Mouse (Mus musculus) G1E (cell line): ENCODE data around the gene Gm9774. TPM values are rescaled to one million over a fixed set of nuclear protein-coding genes. Genes with fewer than 3 reads are reported as not detected.

Experiments used
- ATAC-seq: 2 replicates; pipeline ENCODE4 v1.8.0; 2016; ENCODE audit warnings: mild to moderate bottlenecking; ENCODE audit not compliant: insufficient number of reproducible peaks, poor library complexity, low FRiP score, severe bottlenecking; ENCODE audit errors: extremely low read depth
- DNase-seq: peaks from one replicate; pipeline ENCODE4 v3.0.0; 2012; ENCODE audit warnings: low spot score
- H3K27me3 ChIP-seq: 2 replicates; pipeline ENCODE4 v1.6.1; 2012; ENCODE audit warnings: mild to moderate bottlenecking, low read length, inconsistent platforms; ENCODE audit not compliant: insufficient read depth
- H3K36me3 ChIP-seq: replicated peaks from 2 replicates; pipeline ENCODE3; 2012; ENCODE audit warnings: mild to moderate bottlenecking, inconsistent platforms
- H3K4me1 ChIP-seq: 2 replicates; pipeline ENCODE4 v1.6.1; 2012; ENCODE audit warnings: low read depth, low read length, inconsistent platforms, mixed read lengths; ENCODE audit not compliant: insufficient read depth
- H3K4me3 ChIP-seq: 2 replicates; pipeline ENCODE4 v1.5.1; 2012; ENCODE audit warnings: low read depth, mild to moderate bottlenecking, inconsistent platforms, low read length, moderate library complexity, mixed read lengths
- H3K9me3 ChIP-seq: replicated peaks from 2 replicates; pipeline ENCODE4 v1.6.1; 2012; ENCODE audit warnings: inconsistent platforms
- CTCF ChIP-seq: IDR thresholded peaks from 2 replicates; pipeline ENCODE4 v1.5.1; 2012; ENCODE audit warnings: low read depth, low read length, inconsistent platforms, mixed read lengths
- GATA1 ChIP-seq: IDR thresholded peaks from 2 replicates; pipeline ENCODE4 v1.6.1; 2012; ENCODE audit warnings: borderline replicate concordance, low read length, inconsistent platforms, mixed read lengths
- GATA2 ChIP-seq: IDR thresholded peaks from 2 replicates; pipeline ENCODE4 v1.6.1; 2012; ENCODE audit warnings: low read depth, low read length, inconsistent platforms, borderline replicate concordance
- POLR2AphosphoS5 ChIP-seq: IDR thresholded peaks from 2 replicates; pipeline ENCODE4 v1.6.1; 2012; ENCODE audit warnings: low read depth, low read length, inconsistent platforms; ENCODE audit not compliant: insufficient replicate concordance
- TAL1 ChIP-seq: conservative IDR thresholded peaks from 2 replicates; pipeline ENCODE4 v1.6.1; 2012; ENCODE audit warnings: low read depth, low read length, inconsistent platforms, mixed read lengths
- polyA plus RNA-seq: library from polyadenylated mRNA; stranded (reverse); fragments of >175 nt; gene quantifications from 2 replicates; pipeline ENCODE4 v1.2.3, GENCODE M21; 2012
- total RNA-seq, 2 experiments: library from RNA; stranded (forward) in 1 of 2; stranded (reverse) in 1 of 2; fragments of 200-1000 nt in 1 of 2; fragments of >200 nt in 1 of 2; fragmentation: Nextera tagmentation in 1 of 2; gene quantifications; 2 replicates each; pipeline ENCODE4 v1.2.3; 2014 to 2017

The Gm9774 gene
- total and polyA plus RNA-seq, 3 experiments, result 1.5 to 13.1 (median 3.7) TPM

DNA sequence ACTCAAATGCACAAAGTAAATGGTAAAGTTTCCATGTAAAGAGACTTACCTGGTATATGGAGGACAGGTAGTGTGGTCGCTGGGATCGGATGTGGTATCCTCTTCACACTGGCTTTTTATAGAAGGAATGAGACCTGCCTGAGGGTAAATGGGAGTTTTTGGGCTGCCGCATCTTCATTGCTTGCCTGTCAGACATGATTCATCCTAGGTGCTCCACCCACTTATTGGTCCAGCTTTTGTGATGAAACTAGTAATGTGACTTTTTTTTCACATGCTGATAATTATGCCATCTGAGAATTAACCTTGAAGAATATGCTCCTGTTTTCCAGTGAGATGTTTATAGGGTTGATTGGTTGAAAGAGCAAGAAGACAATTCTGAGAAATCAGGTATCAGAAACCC lies 9.5 kb upstream of the Gm9774 start, which contains the start of gene Sprr1b:
Gene Sprr1b, minus strand, starts transcription at position 101 of the 400 bp plus-strand sequence.
- Histone ChIP-seq H3K9me3 (no peaks in the 10 kb centered on the region), H3K27me3 (no peaks in the 10 kb centered on the region), H3K4me1 (no peaks in the 10 kb centered on the region), H3K36me3 (no peaks in the 10 kb centered on the region), H3K4me3 (no peak within 1 kb of the TSS)
- TF ChIP-seq GATA2, result no peak
- TF ChIP-seq TAL1, result no peak
- no peak for TF ChIP-seq POLR2AphosphoS5
- TF ChIP-seq GATA1, result no peak
- no peak for TF ChIP-seq CTCF
- DNase-seq, result no peak
- no peak for ATAC-seq

DNA sequence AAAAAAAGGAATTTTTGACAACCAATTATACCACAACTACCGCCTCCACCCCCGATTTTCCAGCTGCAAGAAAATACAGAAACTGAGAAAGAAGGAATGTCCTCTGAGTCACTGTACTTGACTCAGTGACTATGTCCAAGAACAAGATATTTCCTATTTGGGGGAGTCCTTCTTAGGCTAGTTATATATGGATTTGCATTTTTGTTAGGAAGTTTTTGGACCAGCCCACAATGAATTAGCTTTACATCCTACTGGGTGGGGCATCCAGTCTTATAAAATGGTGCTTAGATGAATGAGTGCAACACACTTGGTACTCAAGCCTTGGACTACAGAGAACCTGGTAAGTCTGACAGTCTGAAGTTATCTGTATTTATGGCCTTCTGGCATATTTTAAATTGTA lies 3.1 kb upstream of the Gm9774 start, which contains the start of gene Sprr2k:
Gene Sprr2k, plus strand, starts transcription at position 301 of the 400 bp plus-strand sequence.
- TF ChIP-seq CTCF (no peak), GATA1 (no peak), GATA2 (no peak), POLR2AphosphoS5 (no peak), TAL1 (no peak)
- Histone ChIP-seq H3K9me3 (peaks cover 10% of the 10 kb centered on the region), H3K36me3 (no peaks in the 10 kb centered on the region), H3K4me3 (no peak within 1 kb of the TSS), H3K4me1 (no peaks in the 10 kb centered on the region), H3K27me3 (no peaks in the 10 kb centered on the region)
- no peak for DNase-seq
- no peak for ATAC-seq

DNA sequence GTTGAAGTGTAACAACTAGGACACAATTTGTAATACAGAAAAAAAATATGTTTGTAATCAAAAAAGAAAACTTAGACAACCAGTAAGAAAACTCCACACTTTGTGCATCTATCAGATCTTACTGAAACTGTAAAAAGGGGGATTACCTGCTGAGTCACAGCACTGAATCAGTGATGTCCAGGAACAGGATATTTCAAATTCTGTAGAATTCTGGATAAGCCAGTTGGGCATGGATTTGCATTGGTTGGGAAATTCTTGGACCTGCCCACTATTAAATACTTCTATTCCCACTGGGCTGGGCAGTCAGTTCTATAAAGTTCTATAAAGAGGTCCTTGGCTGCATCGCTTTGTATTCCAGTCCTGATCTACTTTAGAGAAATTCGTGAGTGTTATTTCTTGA lies 11.4 kb downstream of the Gm9774 start, which contains the start of gene Sprr2j-ps:
Gene Sprr2j-ps, plus strand, starts transcription at position 301 of the 400 bp plus-strand sequence.
- Histone ChIP-seq H3K4me3 (no peak within 1 kb of the TSS), H3K9me3 (0 out of 2 replicates have a peak, but pooled peaks cover 2% of the 10 kb centered on the region), H3K36me3 (no peaks in the 10 kb centered on the region), H3K27me3 (no peaks in the 10 kb centered on the region), H3K4me1 (no peaks in the 10 kb centered on the region)
- no peak for DNase-seq
- TF ChIP-seq TAL1 (no peak), CTCF (no peak), GATA1 (no peak), GATA2 (no peak), POLR2AphosphoS5 (no peak)
- ATAC-seq, result no peak

DNA sequence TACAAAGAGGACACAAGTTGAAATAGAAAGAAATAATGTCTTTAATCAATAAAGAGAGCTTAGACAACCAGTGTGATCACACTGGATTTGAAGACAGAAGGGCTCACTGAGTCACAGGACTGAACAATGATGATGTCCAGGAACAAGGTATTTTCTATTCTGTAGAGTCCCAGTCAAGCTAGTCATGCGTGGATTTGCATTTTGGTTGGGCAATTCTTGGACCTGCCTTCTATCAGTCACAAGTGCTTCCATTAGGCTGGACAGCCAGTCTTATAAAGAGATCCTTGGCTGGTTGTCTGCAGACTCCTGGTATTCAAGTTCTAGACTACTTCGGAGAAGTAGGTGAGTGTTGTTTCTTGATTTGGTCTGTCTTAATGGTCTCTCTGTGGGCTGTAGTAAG lies 21.5 kb downstream of the Gm9774 start, which contains the start of gene Sprr2i:
Gene Sprr2i, plus strand, starts transcription at position 301 of the 400 bp plus-strand sequence.
- Histone ChIP-seq H3K4me3 (no peak within 1 kb of the TSS), H3K36me3 (no peaks in the 10 kb centered on the region), H3K4me1 (no peaks in the 10 kb centered on the region), H3K27me3 (no peaks in the 10 kb centered on the region), H3K9me3 (peaks cover 3% of the 10 kb centered on the region)
- no peak for ATAC-seq
- DNase-seq, result no peak
- TF ChIP-seq CTCF, result no peak
- no peak for TF ChIP-seq GATA1
- no peak for TF ChIP-seq POLR2AphosphoS5
- no peak for TF ChIP-seq TAL1
- no peak for TF ChIP-seq GATA2

DNA sequence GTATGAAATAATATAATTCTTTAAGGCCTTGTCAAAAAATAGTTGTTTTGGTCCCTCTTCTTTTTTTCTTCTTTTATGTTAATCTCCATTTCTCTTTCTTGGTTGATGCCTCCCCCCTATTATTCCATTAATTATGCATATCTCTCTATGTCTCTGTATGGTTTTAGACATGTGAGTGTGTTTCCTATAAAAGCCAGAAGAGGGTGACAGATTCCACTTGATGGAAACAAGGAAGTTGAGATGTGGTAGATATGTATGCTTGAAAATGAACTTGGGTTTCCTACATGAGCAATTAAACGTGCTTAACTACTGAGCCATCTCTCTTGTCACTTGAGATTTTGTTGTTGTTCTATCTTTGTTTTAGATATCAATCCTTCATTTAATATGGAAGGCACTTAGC lies 34.9 kb downstream of the Gm9774 start:
- Histone ChIP-seq H3K36me3 (no peaks in the 10 kb centered on the region), H3K4me1 (no peaks in the 10 kb centered on the region), H3K4me3 (no peak overlapping the region), H3K27me3 (no peaks in the 10 kb centered on the region), H3K9me3 (no peaks in the 10 kb centered on the region)
- TF ChIP-seq POLR2AphosphoS5, result no peak
- no peak for TF ChIP-seq GATA1
- no peak for TF ChIP-seq TAL1
- TF ChIP-seq GATA2, result no peak
- no peak for TF ChIP-seq CTCF
- ATAC-seq (no peak), DNase-seq (no peak)

DNA sequence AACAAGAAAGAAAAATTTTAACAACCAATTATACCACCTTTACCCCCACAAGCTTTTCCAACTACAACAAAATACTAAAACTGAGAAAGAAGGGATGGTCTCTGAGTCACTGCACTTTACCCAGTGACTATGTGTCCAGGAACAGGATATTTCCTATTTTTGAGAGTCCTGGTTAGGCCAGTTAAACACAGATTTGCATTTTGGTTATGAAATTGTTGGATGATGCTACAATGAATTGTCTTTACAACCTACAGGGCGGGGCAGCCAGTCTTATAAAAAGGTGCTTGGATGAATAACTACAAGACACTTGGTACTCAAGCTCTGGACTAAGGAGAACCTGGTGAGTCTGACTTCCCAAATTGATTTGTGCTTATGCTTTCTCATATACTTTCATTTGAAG lies 43.8 kb downstream of the Gm9774 start, which contains the start of gene Sprr2h:
Gene Sprr2h, plus strand, starts transcription at position 301 of the 400 bp plus-strand sequence.
- ATAC-seq, result no peak
- DNase-seq, result no peak
- Histone ChIP-seq H3K4me1 (no peaks in the 10 kb centered on the region), H3K27me3 (no peaks in the 10 kb centered on the region), H3K36me3 (no peaks in the 10 kb centered on the region), H3K4me3 (no peak within 1 kb of the TSS), H3K9me3 (0 out of 2 replicates have a peak, but pooled peaks cover 3% of the 10 kb centered on the region)
- no peak for TF ChIP-seq TAL1
- TF ChIP-seq POLR2AphosphoS5, result no peak
- no peak for TF ChIP-seq GATA1
- no peak for TF ChIP-seq GATA2
- TF ChIP-seq CTCF, result no peak

Other genes with a start within 250 kb of the Gm9774 start
Only the 20 nearest of the 24 such genes appear.
- not detected in 2 replicates for gene Sprr2a1, start 213.6 kb downstream of the Gm9774 start, total RNA-seq (2014; fragmentation: Nextera tagmentation)
- gene Sprr2a1, start 213.6 kb downstream of the Gm9774 start, total RNA-seq (2017), result not detected in 2 replicates
- not detected in 2 replicates for gene Sprr2a1, start 213.6 kb downstream of the Gm9774 start, polyA plus RNA-seq
- gene Sprr2a2, start 213.5 kb downstream of the Gm9774 start, total RNA-seq (2014; fragmentation: Nextera tagmentation), result not detected in 2 replicates
- 0.12 and 0.60 TPM in 2 replicates for gene Sprr2a2, start 213.5 kb downstream of the Gm9774 start, total RNA-seq (2017)
- not detected in 2 replicates for gene Sprr2a2, start 213.5 kb downstream of the Gm9774 start, polyA plus RNA-seq
- not detected in 2 replicates for gene Sprr2a3, start 144.0 kb downstream of the Gm9774 start, total RNA-seq (2014; fragmentation: Nextera tagmentation)
- 0.11 and 0.23 TPM in 2 replicates for gene Sprr2a3, start 144.0 kb downstream of the Gm9774 start, total RNA-seq (2017)
- gene Sprr2a3, start 144.0 kb downstream of the Gm9774 start, polyA plus RNA-seq, result not detected in 2 replicates
- not detected in 2 replicates for gene Sprr2b, start 112.8 kb downstream of the Gm9774 start, total RNA-seq (2014; fragmentation: Nextera tagmentation)
- not detected in 2 replicates for gene Sprr2b, start 112.8 kb downstream of the Gm9774 start, total RNA-seq (2017)
- not detected in 2 replicates for gene Sprr2b, start 112.8 kb downstream of the Gm9774 start, polyA plus RNA-seq
- gene Sprr2d, start 90.3 kb downstream of the Gm9774 start, total RNA-seq (2014; fragmentation: Nextera tagmentation), result not detected in 2 replicates
- not detected in 2 replicates for gene Sprr2d, start 90.3 kb downstream of the Gm9774 start, total RNA-seq (2017)
- not detected in 2 replicates for gene Sprr2d, start 90.3 kb downstream of the Gm9774 start, polyA plus RNA-seq
- gene Sprr2e, start 77.3 kb downstream of the Gm9774 start, total RNA-seq (2014; fragmentation: Nextera tagmentation), result not detected in 2 replicates
- not detected in 2 replicates for gene Sprr2e, start 77.3 kb downstream of the Gm9774 start, total RNA-seq (2017)
- not detected in 2 replicates for gene Sprr2e, start 77.3 kb downstream of the Gm9774 start, polyA plus RNA-seq
- not detected in 2 replicates for gene Sprr2f, start 64.2 kb downstream of the Gm9774 start, total RNA-seq (2014; fragmentation: Nextera tagmentation)
- not detected in 2 replicates for gene Sprr2f, start 64.2 kb downstream of the Gm9774 start, total RNA-seq (2017)
- gene Sprr2f, start 64.2 kb downstream of the Gm9774 start, polyA plus RNA-seq, result not detected in 2 replicates
- gene Sprr2h, start 43.7 kb downstream of the Gm9774 start, total RNA-seq (2014; fragmentation: Nextera tagmentation), result not detected in 2 replicates
- not detected in 2 replicates for gene Sprr2h, start 43.7 kb downstream of the Gm9774 start, total RNA-seq (2017)
- gene Sprr2h, start 43.7 kb downstream of the Gm9774 start, polyA plus RNA-seq, result not detected in 2 replicates
- gene Sprr2i, start 21.4 kb downstream of the Gm9774 start, total RNA-seq (2014; fragmentation: Nextera tagmentation), result not detected in 2 replicates
- gene Sprr2i, start 21.4 kb downstream of the Gm9774 start, total RNA-seq (2017), result not detected in 2 replicates
- not detected in 2 replicates for gene Sprr2i, start 21.4 kb downstream of the Gm9774 start, polyA plus RNA-seq
- not detected in 2 replicates for gene Sprr2j-ps, start 11.3 kb downstream of the Gm9774 start, total RNA-seq (2014; fragmentation: Nextera tagmentation)
- gene Sprr2j-ps, start 11.3 kb downstream of the Gm9774 start, total RNA-seq (2017), result not detected in 2 replicates
- gene Sprr2j-ps, start 11.3 kb downstream of the Gm9774 start, polyA plus RNA-seq, result not detected in 2 replicates
- not detected in 2 replicates for gene Sprr2k, start 3.2 kb upstream of the Gm9774 start, total RNA-seq (2014; fragmentation: Nextera tagmentation)
- gene Sprr2k, start 3.2 kb upstream of the Gm9774 start, total RNA-seq (2017), result 0.33 and 0.46 TPM in 2 replicates
- gene Sprr2k, start 3.2 kb upstream of the Gm9774 start, polyA plus RNA-seq, result not detected in 2 replicates
- gene Sprr1b, start 9.4 kb upstream of the Gm9774 start, total RNA-seq (2014; fragmentation: Nextera tagmentation), result not detected in 2 replicates
- not detected in 2 replicates for gene Sprr1b, start 9.4 kb upstream of the Gm9774 start, total RNA-seq (2017)
- not detected in 2 replicates for gene Sprr1b, start 9.4 kb upstream of the Gm9774 start, polyA plus RNA-seq
- gene Sprr3, start 29.3 kb upstream of the Gm9774 start, total RNA-seq (2014; fragmentation: Nextera tagmentation), result not detected in 2 replicates
- 0.11 TPM in 1 of 2 replicates, not detected in the other for gene Sprr3, start 29.3 kb upstream of the Gm9774 start, total RNA-seq (2017)
- gene Sprr3, start 29.3 kb upstream of the Gm9774 start, polyA plus RNA-seq, result not detected in 2 replicates
- not detected in 2 replicates for gene Sprr1a, start 56.5 kb upstream of the Gm9774 start, total RNA-seq (2014; fragmentation: Nextera tagmentation)
- 0.23 TPM in 1 of 2 replicates, not detected in the other for gene Sprr1a, start 56.5 kb upstream of the Gm9774 start, total RNA-seq (2017)
- not detected in 2 replicates for gene Sprr1a, start 56.5 kb upstream of the Gm9774 start, polyA plus RNA-seq
- not detected in 2 replicates for gene Sprr4, start 71.1 kb upstream of the Gm9774 start, total RNA-seq (2014; fragmentation: Nextera tagmentation)
- not detected in 2 replicates for gene Sprr4, start 71.1 kb upstream of the Gm9774 start, total RNA-seq (2017)
- not detected in 2 replicates for gene Sprr4, start 71.1 kb upstream of the Gm9774 start, polyA plus RNA-seq
- gene 2310046K23Rik, start 105.1 kb upstream of the Gm9774 start, total RNA-seq (2014; fragmentation: Nextera tagmentation), result not detected in 2 replicates
- not detected in 2 replicates for gene 2310046K23Rik, start 105.1 kb upstream of the Gm9774 start, total RNA-seq (2017)
- gene 2310046K23Rik, start 105.1 kb upstream of the Gm9774 start, polyA plus RNA-seq, result not detected in 2 replicates
- gene Ivl, start 144.3 kb upstream of the Gm9774 start, total RNA-seq (2014; fragmentation: Nextera tagmentation), result not detected in 2 replicates
- gene Ivl, start 144.3 kb upstream of the Gm9774 start, total RNA-seq (2017), result 0.11 TPM in 1 of 2 replicates, not detected in the other
- not detected in 2 replicates for gene Ivl, start 144.3 kb upstream of the Gm9774 start, polyA plus RNA-seq
- not detected in 2 replicates for gene Smcp, start 159.6 kb upstream of the Gm9774 start, total RNA-seq (2014; fragmentation: Nextera tagmentation)
- gene Smcp, start 159.6 kb upstream of the Gm9774 start, total RNA-seq (2017), result not detected in 2 replicates
- gene Smcp, start 159.6 kb upstream of the Gm9774 start, polyA plus RNA-seq, result not detected in 2 replicates
- gene 2210017I01Rik, start 178.1 kb upstream of the Gm9774 start, total RNA-seq (2014; fragmentation: Nextera tagmentation), result not detected in 2 replicates
- gene 2210017I01Rik, start 178.1 kb upstream of the Gm9774 start, total RNA-seq (2017), result not detected in 2 replicates
- not detected in 2 replicates for gene 2210017I01Rik, start 178.1 kb upstream of the Gm9774 start, polyA plus RNA-seq
- gene Lce6a, start 192.2 kb upstream of the Gm9774 start, total RNA-seq (2014; fragmentation: Nextera tagmentation), result not detected in 2 replicates
- not detected in 2 replicates for gene Lce6a, start 192.2 kb upstream of the Gm9774 start, total RNA-seq (2017)
- gene Lce6a, start 192.2 kb upstream of the Gm9774 start, polyA plus RNA-seq, result not detected in 2 replicates